Mouse (Mus musculus) liver, embryonic 13.5 days (tissue): Measurements from ENCODE around the gene Dgki. TPM values are rescaled to one million over a fixed set of nuclear protein-coding genes. Genes with fewer than 3 reads are reported as not detected.

ENCODE experiments used
- ATAC-seq: fragments of 200-750 bp; cut with Nextera tagmentation; 2 replicates; pipeline ENCODE4 v1.8.0; 2017; ENCODE audit warnings: low read depth, mild to moderate bottlenecking, moderate number of reproducible peaks, moderate library complexity
- DNase-seq: peaks from one replicate; pipeline ENCODE4 v3.0.0; 2022
- H3K27ac ChIP-seq: fragments of 300-500 bp; sonication (generic); 2 replicates; pipeline ENCODE4 v1.5.1; 2015; ENCODE audit warnings: moderate library complexity, mild to moderate bottlenecking, inconsistent platforms
- H3K27me3 ChIP-seq: fragments of 300-500 bp; sonication (generic); 2 replicates; pipeline ENCODE4 v1.6.1; 2015; ENCODE audit warnings: mild to moderate bottlenecking, inconsistent platforms
- H3K36me3 ChIP-seq: fragments of 300-500 bp; sonication (generic); 2 replicates; pipeline ENCODE4 v1.6.1; 2015; ENCODE audit warnings: mild to moderate bottlenecking, inconsistent platforms
- H3K4me1 ChIP-seq: fragments of 300-500 bp; sonication (generic); replicated peaks from 2 replicates; pipeline ENCODE4 v1.6.1; 2015; ENCODE audit warnings: inconsistent platforms
- H3K4me2 ChIP-seq: fragments of 300-500 bp; sonication (generic); 2 replicates; pipeline ENCODE4 v1.6.1; 2015; ENCODE audit warnings: inconsistent platforms, mild to moderate bottlenecking, moderate library complexity
- H3K4me3 ChIP-seq: fragments of 300-500 bp; sonication (generic); replicated peaks from 2 replicates; pipeline ENCODE4 v1.5.1; 2015; ENCODE audit warnings: mild to moderate bottlenecking, inconsistent platforms
- H3K9ac ChIP-seq: fragments of 300-500 bp; sonication (generic); 2 replicates; pipeline ENCODE4 v1.6.1; 2015; ENCODE audit warnings: mild to moderate bottlenecking, inconsistent platforms
- H3K9me3 ChIP-seq: fragments of 300-500 bp; sonication (generic); replicated peaks from 2 replicates; pipeline ENCODE4 v1.6.1; 2016; ENCODE audit warnings: inconsistent platforms
- WGBS: fragments of 180-500 bp; shearing (Covaris S2); methylation state at CpG from one replicate; pipeline ENCODE4 v1.1.7; 2015; ENCODE audit not compliant: insufficient replicate concordance; 5-methylcytosine and 5-hydroxymethylcytosine counted together
- polyA plus RNA-seq: library from polyadenylated mRNA; unstranded; fragments of >200 nt; fragmentation: Nextera tagmentation; extraction: Ambion mirVana; gene quantifications from 2 replicates; pipeline ENCODE4 v1.2.1, GENCODE M21; 2015

Dgki gene
- polyA plus RNA-seq, 1 experiment from 2014 or later = 0.06 TPM

DNA sequence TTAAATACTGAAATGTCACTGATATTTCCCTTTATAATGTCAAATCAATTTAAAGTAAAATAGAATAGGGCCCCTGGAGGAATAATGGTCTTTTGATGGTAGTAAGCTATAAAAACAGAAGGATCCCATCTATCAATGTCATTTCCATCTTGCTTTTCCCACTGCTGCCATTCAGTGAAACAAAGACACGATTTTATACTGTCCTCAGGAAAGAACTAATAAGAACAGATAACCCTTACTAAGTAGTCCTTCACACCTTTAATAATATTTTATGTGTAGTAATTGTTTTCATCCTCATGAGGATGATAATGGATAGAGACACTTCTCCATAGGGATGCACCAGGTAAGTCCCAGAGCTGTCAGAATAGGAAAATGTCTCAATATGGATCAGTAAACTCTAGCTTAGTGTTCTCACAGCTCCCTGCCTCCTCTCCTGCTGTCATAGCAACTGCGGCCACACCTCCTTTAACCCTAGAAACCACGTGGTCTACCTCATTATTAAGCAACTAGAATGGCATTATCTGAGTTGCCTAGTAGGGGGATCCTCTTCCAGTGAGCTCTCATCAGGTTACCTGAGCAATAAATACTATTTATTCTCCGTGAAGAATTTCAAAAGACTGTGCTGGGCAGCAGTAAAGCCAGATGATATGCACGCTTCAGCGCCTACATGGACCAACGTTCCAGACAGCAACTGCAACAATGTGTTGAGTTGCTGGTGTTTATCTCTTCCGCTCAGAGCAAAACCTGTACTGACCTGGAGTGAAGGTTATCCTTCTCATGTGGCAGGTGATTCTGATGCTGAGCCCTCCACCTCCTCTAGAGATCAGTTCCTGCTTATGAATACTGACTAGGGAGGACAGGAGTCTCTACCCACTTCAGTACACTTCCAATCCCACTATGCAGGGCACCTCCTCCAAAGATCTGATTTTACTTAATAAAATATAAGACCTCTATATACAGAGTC lies 210.6 kb downstream of the Dgki start:
- no peak for ATAC-seq
- no peak for DNase-seq
- WGBS = 46% methylated on average over 8 of the region's 8 CpGs

GRCm38 (mm10) chr6:37082990-37083389 lies 217.0 kb downstream of the Dgki start:
- DNase-seq (no peak), ATAC-seq (no peak)
- no peaks in the 10 kb centered on the region for H3K27me3 ChIP-seq
- H3K9me3 ChIP-seq = no peaks in the 10 kb centered on the region
- H3K27ac ChIP-seq = no peak overlapping the region
- no peak overlapping the region for H3K9ac ChIP-seq
- no peak overlapping the region for H3K4me2 ChIP-seq
- H3K36me3 ChIP-seq = no peaks in the 10 kb centered on the region
- 74% methylated on average over 3 of the region's 3 CpGs for WGBS
- no peaks in the 10 kb centered on the region for H3K4me1 ChIP-seq
- H3K4me3 ChIP-seq = no peak overlapping the region

More for the DNA sequence above, 210.6 kb downstream of the Dgki start:
- Histone ChIP-seq H3K27ac (no peak overlapping the region), H3K36me3 (no peaks in the 10 kb centered on the region), H3K9me3 (no peaks in the 10 kb centered on the region), H3K4me2 (no peak overlapping the region), H3K4me1 (no peaks in the 10 kb centered on the region), H3K27me3 (no peaks in the 10 kb centered on the region), H3K4me3 (no peak overlapping the region), H3K9ac (no peak overlapping the region)

GRCm38 (mm10) chr6:37072401-37073016 lies 227.5 kb downstream of the Dgki start:
- no peak overlapping the region for H3K27ac ChIP-seq
- no peak overlapping the region for H3K4me2 ChIP-seq
- no peak for DNase-seq
- no peaks in the 10 kb centered on the region for H3K36me3 ChIP-seq
- H3K9me3 ChIP-seq = no peaks in the 10 kb centered on the region
- H3K4me1 ChIP-seq = no peaks in the 10 kb centered on the region
- no peak overlapping the region for H3K4me3 ChIP-seq
- no peaks in the 10 kb centered on the region for H3K27me3 ChIP-seq
- no peak overlapping the region for H3K9ac ChIP-seq
- 65% methylated on average over 9 of the region's 9 CpGs for WGBS
- no peak for ATAC-seq

DNA sequence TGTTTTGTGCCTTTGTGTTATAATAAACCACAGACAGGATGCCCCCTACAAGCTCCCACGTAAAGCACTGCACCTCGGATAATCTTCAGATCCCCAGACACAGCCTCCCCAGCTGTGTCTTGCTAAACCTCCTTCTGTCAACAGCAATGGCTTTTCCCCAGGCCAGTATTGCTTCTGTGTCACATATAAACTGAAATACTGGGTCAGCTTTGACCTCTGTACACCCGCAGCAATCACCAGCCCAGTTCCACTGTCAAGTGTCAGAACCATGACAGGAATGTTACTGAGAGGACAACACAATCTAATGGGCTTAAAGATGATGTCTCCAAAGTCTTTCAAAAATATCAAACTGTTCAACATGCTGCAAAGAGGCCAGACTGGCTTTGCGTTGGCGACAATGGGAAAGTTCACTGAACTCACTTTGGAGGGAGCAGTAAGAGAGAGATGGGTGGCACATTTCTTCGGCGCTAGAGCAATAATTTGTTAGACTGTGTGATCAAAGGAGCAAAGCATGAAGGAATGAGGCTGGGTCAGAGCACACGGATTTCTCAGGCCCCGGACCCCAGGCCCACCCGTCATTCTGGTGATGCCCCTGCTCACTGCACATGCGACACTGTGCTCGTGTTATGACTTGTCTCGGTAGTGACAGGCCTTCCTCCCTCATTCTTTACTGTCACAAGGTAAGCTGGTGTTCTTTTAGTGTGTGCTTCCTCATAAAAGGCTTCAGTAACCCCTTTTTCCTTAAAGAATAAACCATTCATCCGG lies 230.0 kb downstream of the Dgki start:
- WGBS = 68% methylated on average over 14 of the region's 14 CpGs
- Histone ChIP-seq H3K27ac (no peak overlapping the region), H3K27me3 (no peaks in the 10 kb centered on the region), H3K9me3 (no peaks in the 10 kb centered on the region), H3K4me3 (no peak overlapping the region), H3K36me3 (no peaks in the 10 kb centered on the region), H3K9ac (no peak overlapping the region), H3K4me2 (no peak overlapping the region), H3K4me1 (no peaks in the 10 kb centered on the region)
- no peak for DNase-seq
- no peak for ATAC-seq

GRCm38 (mm10) chr6:37068737-37069136 lies 231.2 kb downstream of the Dgki start:
- no peak overlapping the region for H3K9ac ChIP-seq
- no peaks in the 10 kb centered on the region for H3K36me3 ChIP-seq
- no peak for DNase-seq
- H3K27me3 ChIP-seq = no peaks in the 10 kb centered on the region
- 66% methylated on average over 6 of the region's 6 CpGs for WGBS
- peaks cover 5% of the 10 kb centered on the region for H3K4me1 ChIP-seq
- no peak overlapping the region for H3K4me2 ChIP-seq
- no peak overlapping the region for H3K27ac ChIP-seq
- H3K9me3 ChIP-seq = no peaks in the 10 kb centered on the region
- ATAC-seq = no peak
- H3K4me3 ChIP-seq = no peak overlapping the region

DNA sequence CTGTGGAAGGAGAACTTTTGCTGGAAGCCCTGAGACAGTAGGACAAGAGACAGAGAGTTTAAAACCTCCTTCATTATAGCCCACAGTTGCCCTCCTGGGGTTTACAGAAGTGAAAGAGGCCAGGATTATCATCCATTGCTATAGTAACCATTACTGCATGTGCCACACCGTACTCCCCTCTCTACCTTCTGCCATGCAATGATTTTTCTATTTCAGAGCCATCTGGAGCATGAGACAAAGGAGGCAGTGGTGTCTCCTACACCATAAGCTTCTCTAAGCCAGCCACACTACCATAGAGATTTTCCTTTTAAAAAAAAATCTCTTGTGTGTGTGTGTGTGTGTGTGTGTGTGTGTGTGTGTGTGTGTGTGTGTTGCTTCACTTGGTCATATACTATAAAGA lies 232.6 kb downstream of the Dgki start:
- Histone ChIP-seq H3K27ac (no peak overlapping the region), H3K4me2 (no peak overlapping the region), H3K4me3 (no peak overlapping the region), H3K36me3 (no peaks in the 10 kb centered on the region), H3K27me3 (no peaks in the 10 kb centered on the region), H3K4me1 (peaks cover 13% of the 10 kb centered on the region), H3K9me3 (no peaks in the 10 kb centered on the region), H3K9ac (no peak overlapping the region)
- DNase-seq (no peak), ATAC-seq (no peak)
- 68% methylated on average over 1 of the region's 1 CpGs for WGBS

DNA sequence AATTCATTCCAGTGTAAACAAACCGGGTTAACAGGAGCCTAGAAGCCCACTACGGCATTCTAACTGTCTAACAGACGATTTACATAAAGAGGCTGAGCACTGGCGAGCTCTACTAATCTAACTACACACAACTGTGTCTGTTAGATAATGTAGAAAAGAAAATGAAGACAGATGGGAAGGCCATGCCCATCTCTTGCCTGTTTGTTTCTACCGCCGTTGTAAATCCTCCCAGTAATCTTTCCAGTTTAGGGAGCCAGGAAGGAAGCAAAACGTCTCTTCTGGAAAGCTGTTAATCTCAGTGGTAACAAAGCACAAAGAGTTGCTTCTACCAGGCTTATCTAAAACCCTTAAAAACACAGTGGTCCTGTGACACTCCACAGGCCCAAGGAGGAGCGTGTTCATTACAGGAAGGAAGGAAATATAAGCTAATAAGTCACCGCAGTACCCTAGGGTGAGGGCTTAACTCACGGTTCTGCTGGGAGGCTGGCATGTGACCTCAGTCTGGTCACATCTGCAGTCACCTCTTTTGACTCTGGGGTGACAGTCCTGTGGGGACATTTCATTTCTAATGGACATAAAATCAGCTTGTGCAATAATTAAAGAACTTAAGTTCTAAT lies 235.7 kb downstream of the Dgki start:
- no peak for DNase-seq
- Histone ChIP-seq H3K9ac (no peak overlapping the region), H3K36me3 (no peaks in the 10 kb centered on the region), H3K4me1 (peaks cover 13% of the 10 kb centered on the region), H3K27me3 (no peaks in the 10 kb centered on the region), H3K4me3 (no peak overlapping the region), H3K27ac (peak overlapping the region; percentile 20; the same call in 1 of the 2 replicates), H3K4me2 (no peak overlapping the region; the same call in 1 of the 2 replicates), H3K9me3 (no peaks in the 10 kb centered on the region)
- 4% methylated on average over 10 of the region's 10 CpGs for WGBS
- ATAC-seq = peak; percentile 78

DNA sequence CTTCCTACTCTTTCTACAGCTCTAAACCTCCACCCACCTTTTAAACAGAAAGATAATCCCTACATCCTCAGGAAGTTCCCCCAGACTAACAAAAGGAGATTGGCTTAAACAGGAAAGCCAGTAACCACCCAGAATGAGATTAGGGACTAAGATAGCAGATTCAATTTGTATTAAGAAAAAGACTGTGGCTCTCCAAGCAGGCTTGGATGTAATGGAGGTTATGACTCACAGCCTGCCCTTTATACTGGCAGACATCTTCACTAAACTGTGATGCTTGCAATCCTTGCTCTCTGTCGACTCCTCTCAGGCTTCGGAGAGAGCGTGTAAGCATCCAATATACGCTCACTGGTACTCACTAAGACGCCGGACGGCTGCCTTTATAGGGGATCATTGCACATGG lies 236.7 kb downstream of the Dgki start:
- H3K4me3 ChIP-seq = no peak overlapping the region
- H3K9ac ChIP-seq = no peak overlapping the region
- no peaks in the 10 kb centered on the region for H3K36me3 ChIP-seq
- peaks cover 13% of the 10 kb centered on the region for H3K4me1 ChIP-seq
- ATAC-seq = no peak
- no peak overlapping the region for H3K27ac ChIP-seq
- no peaks in the 10 kb centered on the region for H3K9me3 ChIP-seq
- H3K4me2 ChIP-seq = no peak overlapping the region
- H3K27me3 ChIP-seq = no peaks in the 10 kb centered on the region
- no peak for DNase-seq
- 63% methylated on average over 7 of the region's 7 CpGs for WGBS

DNA sequence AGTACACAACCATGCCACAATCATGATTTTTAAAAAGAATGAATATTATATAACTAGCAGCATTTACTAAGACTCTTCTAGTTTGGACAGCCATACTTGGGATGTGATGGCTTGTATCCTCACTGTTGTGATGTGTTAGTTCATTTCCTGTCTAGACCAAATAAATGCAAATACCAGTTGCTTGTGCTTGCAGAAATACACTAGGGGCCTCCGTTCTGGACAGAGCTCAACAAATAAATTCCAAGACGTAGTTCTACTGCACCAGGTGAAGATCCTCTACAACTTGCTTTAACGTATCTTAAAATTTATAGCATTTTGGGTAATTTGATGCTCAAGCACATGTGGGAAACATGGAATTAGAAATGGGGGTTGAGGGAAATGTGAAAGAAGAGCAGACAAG lies 239.9 kb downstream of the Dgki start:
- Histone ChIP-seq H3K4me1 (peaks cover 13% of the 10 kb centered on the region), H3K27me3 (no peaks in the 10 kb centered on the region), H3K27ac (no peak overlapping the region), H3K36me3 (no peaks in the 10 kb centered on the region), H3K4me2 (no peak overlapping the region), H3K9me3 (no peaks in the 10 kb centered on the region), H3K9ac (no peak overlapping the region), H3K4me3 (no peak overlapping the region)
- WGBS = 71% methylated on average over 3 of the region's 3 CpGs
- ATAC-seq = no peak
- DNase-seq = no peak

- Histone ChIP-seq H3K4me2 (no peak overlapping the region), H3K36me3 (no peaks in the 10 kb centered on the region), H3K9ac (no peak overlapping the region), H3K9me3 (no peaks in the 10 kb centered on the region), H3K27ac (no peak overlapping the region), H3K4me1 (0 out of 2 replicates have a peak, but pooled peaks cover 3% of the 10 kb centered on the region), H3K27me3 (no peaks in the 10 kb centered on the region), H3K4me3 (no peak overlapping the region)
- DNase-seq (no peak), ATAC-seq (no peak)
- 67% methylated on average over 9 of the region's 9 CpGs for WGBS
Observed at GRCm38 (mm10) chr6:37057957-37058356, 242.0 kb downstream of the Dgki start.

DNA sequence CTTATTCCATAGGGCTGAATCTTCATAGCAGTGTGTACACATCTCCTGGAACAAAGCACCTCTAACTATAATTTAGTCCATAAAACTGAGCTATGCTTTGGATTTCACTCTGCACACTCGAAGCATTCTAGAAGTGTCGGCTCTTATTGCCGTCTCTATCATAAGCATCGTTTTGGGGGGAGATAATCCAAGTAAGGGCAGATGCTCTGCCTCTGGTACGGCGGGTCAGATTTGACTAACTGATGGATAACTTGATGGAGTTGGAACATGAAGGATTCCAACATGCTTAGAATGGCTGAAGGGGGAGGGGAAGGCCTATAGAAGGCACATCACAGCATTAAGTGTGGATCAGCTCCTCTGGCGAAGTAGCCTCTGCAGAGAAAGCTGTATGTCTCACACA lies 242.4 kb downstream of the Dgki start:
- no peaks in the 10 kb centered on the region for H3K36me3 ChIP-seq
- no peaks in the 10 kb centered on the region for H3K27me3 ChIP-seq
- no peak for ATAC-seq
- DNase-seq = no peak
- no peak overlapping the region for H3K4me3 ChIP-seq
- H3K9ac ChIP-seq = no peak overlapping the region
- H3K4me2 ChIP-seq = no peak overlapping the region
- 75% methylated on average over 7 of the region's 7 CpGs for WGBS
- no peak overlapping the region for H3K27ac ChIP-seq
- H3K9me3 ChIP-seq = no peaks in the 10 kb centered on the region
- H3K4me1 ChIP-seq = 0 out of 2 replicates have a peak, but pooled peaks cover 3% of the 10 kb centered on the region
